9 mouse cellular contexts compared by ENCODE assay signal in the genomic region with DNA sequence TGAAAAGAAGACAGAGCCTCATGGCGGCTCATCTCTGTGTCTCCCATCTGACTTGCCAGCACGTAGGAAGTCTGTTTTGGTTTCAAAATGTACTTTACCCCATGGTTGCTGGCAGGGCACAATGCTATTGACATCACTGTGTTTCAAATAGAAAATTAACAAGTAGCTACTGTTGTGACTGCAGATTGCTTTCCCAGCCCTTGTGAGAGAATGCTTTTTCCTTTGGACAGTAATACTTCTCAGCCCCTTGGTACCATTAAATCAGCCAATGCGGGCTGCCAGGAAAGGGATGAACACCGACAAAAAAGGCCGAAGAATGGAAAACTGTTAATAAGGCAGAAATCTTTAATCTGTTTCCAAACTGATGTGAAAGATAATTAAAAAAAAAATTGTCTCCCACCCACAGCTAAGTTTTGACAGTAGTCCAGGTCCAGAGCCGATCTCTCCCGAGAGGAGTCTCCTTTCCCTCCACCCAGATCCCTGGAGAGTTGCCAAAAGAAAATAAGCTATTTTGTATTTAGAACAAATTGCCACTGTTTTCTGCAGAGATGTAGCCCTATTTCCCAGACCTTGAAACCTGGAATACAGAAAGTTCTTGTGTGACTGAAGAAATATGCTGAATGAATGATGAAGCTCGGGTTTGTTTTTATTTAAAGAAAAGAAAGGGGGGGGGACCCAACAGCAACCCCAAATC. TPM values are rescaled to one million over a fixed set of nuclear protein-coding genes. Genes with fewer than 3 reads are reported as not detected.
DNase-seq lines count a peak whose midpoint lies in the region; ATAC-seq and TF ChIP-seq lines count a peak whose summit lies in the region.
"Had no signal": no experiment of that assay in that cellular context is flagged by ENCODE, and none has a peak within 500 bp of the region (broad histone marks: within the 10 kb centered on the region; RNA-seq: fewer than 3 reads in every experiment).

No protein-coding gene starts in this region.

- no peak for ATAC-seq in embryonic facial prominence, embryonic 13.5 days (ENCODE audit: insufficient number of reproducible peaks, insufficient read depth, low FRiP score, low TSS enrichment, low read depth)
- no peak for ATAC-seq in limb, embryonic 15.5 days (ENCODE audit: insufficient number of reproducible peaks, low FRiP score, low TSS enrichment, low read depth)

- no peaks in the 10 kb centered on the region for H3K27me3 ChIP-seq in embryonic facial prominence, embryonic 13.5 days
- no peaks in the 10 kb centered on the region for H3K27me3 ChIP-seq in limb, embryonic 15.5 days

- WGBS in embryonic facial prominence, embryonic 13.5 days: 61% methylated on average over 8 of the region's 8 CpGs
- WGBS in limb, embryonic 15.5 days: 36% methylated on average over 8 of the region's 8 CpGs

- H3K9ac ChIP-seq in embryonic facial prominence, embryonic 13.5 days: no peak overlapping the region
- H3K9ac ChIP-seq in limb, embryonic 15.5 days: no peak overlapping the region

- intact Hi-C loops in left cerebral cortex, adult 2 months (cut with DNase I): no loop called here
- intact Hi-C loops in left cerebral cortex, postnatal 14 days (cut with DNase I): no loop called here

- peaks cover 39% of the 10 kb centered on the region for H3K4me1 ChIP-seq in embryonic facial prominence, embryonic 13.5 days
- peaks cover 28% of the 10 kb centered on the region for H3K4me1 ChIP-seq in limb, embryonic 15.5 days

- H3K36me3 ChIP-seq in embryonic facial prominence, embryonic 13.5 days: no peaks in the 10 kb centered on the region
- H3K36me3 ChIP-seq in limb, embryonic 15.5 days: no peaks in the 10 kb centered on the region

- peak overlapping the region; percentile 87 for H3K27ac ChIP-seq in left cerebral cortex, adult 2 months
- H3K27ac ChIP-seq in embryonic facial prominence, embryonic 13.5 days: 0 out of 2 replicates have a peak overlapping the region, but pooled peaks have one; percentile 12
- peak overlapping the region; percentile 7; the same call in 1 of the 2 replicates for H3K27ac ChIP-seq in limb, embryonic 15.5 days

- DNase-seq in left cerebral cortex, adult 2 months (ENCODE audit: extremely low spot score in 1 of 2, low spot score in 2 of 2): no peak
- DNase-seq in left cerebral cortex, postnatal 14 days (ENCODE audit: low spot score in 2 of 2): no peak
- peak; percentile 82 for DNase-seq in cerebellum, adult 11-12 months
- DNase-seq in T-cell, adult 2 months (ENCODE audit: low spot score): no peak
- no peak for DNase-seq in lung, postnatal 10 days

- H3K9me3 ChIP-seq in embryonic facial prominence, embryonic 13.5 days: no peaks in the 10 kb centered on the region
- no peaks in the 10 kb centered on the region for H3K9me3 ChIP-seq in limb, embryonic 15.5 days

- H3K4me2 ChIP-seq in embryonic facial prominence, embryonic 13.5 days: no peak overlapping the region
- H3K4me2 ChIP-seq in limb, embryonic 15.5 days: no peak overlapping the region

- no peak for TF ChIP-seq CTCF in left cerebral cortex, adult 2 months (IDR thresholded peaks at IDR 0.05)

- 0 out of 2 replicates have a peak overlapping the region, but pooled peaks have one; percentile 3 for H3K4me3 ChIP-seq in left cerebral cortex, adult 2 months
- no peak overlapping the region for H3K4me3 ChIP-seq in embryonic facial prominence, embryonic 13.5 days
- no peak overlapping the region for H3K4me3 ChIP-seq in limb, embryonic 15.5 days

RNA-seq across cellular contexts. Expression of a gene that starts 11.2 kb away (rescaled TPM):
- not detected for total RNA-seq in left cerebral cortex, adult 2 months (2021)
- total RNA-seq in left cerebral cortex, postnatal 14 days (2021): not detected
- polyA plus RNA-seq in embryonic facial prominence, embryonic 13.5 days (2015; fragmentation: Nextera tagmentation; extraction: Ambion mirVana): not detected in 2 replicates
- 2.2 TPM in 1 of 2 replicates, not detected in the other for polyA plus RNA-seq in limb, embryonic 15.5 days (2015; fragmentation: Nextera tagmentation; extraction: Ambion mirVana)
- polyA plus RNA-seq: large intestine, adult 2 months; small intestine, adult 2 months had no signal

RNA-seq across cellular contexts. Expression of a gene that starts 30.0 kb away (rescaled TPM):
- total RNA-seq in left cerebral cortex, adult 2 months (2021): 10 to 100 TPM; 35.1 to 35.8 TPM
- 10 to 100 TPM; 35.3 to 36.2 TPM for total RNA-seq in left cerebral cortex, postnatal 14 days (2021)
- polyA plus RNA-seq in embryonic facial prominence, embryonic 13.5 days (2015; fragmentation: Nextera tagmentation; extraction: Ambion mirVana): 44.9 and 45.0 TPM in 2 replicates
- polyA plus RNA-seq in limb, embryonic 15.5 days (2015; fragmentation: Nextera tagmentation; extraction: Ambion mirVana): 35.9 and 37.5 TPM in 2 replicates

RNA-seq across cellular contexts. Expression of a gene that starts 50.1 kb away (rescaled TPM):
- 10 to 100 TPM; 85.3 to 89.6 TPM for total RNA-seq in left cerebral cortex, adult 2 months (2021)
- total RNA-seq in left cerebral cortex, postnatal 14 days (2021): 10 to 100 TPM; 80.7 to 83.7 TPM
- 26.5 and 40.3 TPM in 2 replicates for polyA plus RNA-seq in embryonic facial prominence, embryonic 13.5 days (2015; fragmentation: Nextera tagmentation; extraction: Ambion mirVana)
- polyA plus RNA-seq in limb, embryonic 15.5 days (2015; fragmentation: Nextera tagmentation; extraction: Ambion mirVana): 35.4 and 40.1 TPM in 2 replicates

Comparison
In these comparisons a context has a peak if more than half of its experiments do, and no peak if none do; other contexts are left out.
1. H3K27ac ChIP-seq: peak in every context shown above with its lines; median percentile 87 in left cerebral cortex, adult 2 months; 12 in embryonic facial prominence, embryonic 13.5 days; 7 in limb, embryonic 15.5 days.